Mouse (Mus musculus): ENCODE measurements around the gene Cacna1h. TPM values are rescaled to one million over a fixed set of nuclear protein-coding genes. Genes with fewer than 3 reads are reported as not detected.

The Cacna1h gene
- total RNA-seq, 2 experiments from 2014 or later, result 107 to 127 TPM

Other genes starting within 250 kb of the Cacna1h start
- 10 to 100 TPM; 20.3 to 22.6 TPM for gene BC003965, start 249.2 kb downstream of the Cacna1h start, total RNA-seq (2021)
- gene Unkl, start 245.4 kb downstream of the Cacna1h start, total RNA-seq (2021), result 10 to 100 TPM; 39.4 to 44.6 TPM
- 10 to 100 TPM; 67.3 to 72.2 TPM for gene Gnptg, start 193.7 kb downstream of the Cacna1h start, total RNA-seq (2021)
- 10 to 100 TPM; 23.5 to 25.5 TPM for gene Tsr3, start 193.6 kb downstream of the Cacna1h start, total RNA-seq (2021)
- 1 to 10 TPM; 6.2 to 7.7 TPM for gene Baiap3, start 177.4 kb downstream of the Cacna1h start, total RNA-seq (2021)
- gene Ube2i, start 159.2 kb downstream of the Cacna1h start, total RNA-seq (2021), result 100 to 1,000 TPM; 234 to 241 TPM
- gene Prss34, start 135.4 kb downstream of the Cacna1h start, total RNA-seq (2021), result not detected
- not detected for gene Prss28, start 125.1 kb downstream of the Cacna1h start, total RNA-seq (2021)
- not detected for gene Prss29, start 115.1 kb downstream of the Cacna1h start, total RNA-seq (2021)
- under 1 TPM in 1 of 2 experiments, not detected in 1; 0.56 TPM for gene Tpsab1, start 88.2 kb downstream of the Cacna1h start, total RNA-seq (2021)
- under 1 TPM in 1 of 2 experiments, not detected in 1; 0.96 TPM for gene Tpsb2, start 67.5 kb downstream of the Cacna1h start, total RNA-seq (2021)
- gene Tpsg1, start 64.5 kb downstream of the Cacna1h start, total RNA-seq (2021), result not detected
- 1 to 10 TPM; 1.2 to 2.8 TPM for gene Tekt4, start 20.8 kb upstream of the Cacna1h start, total RNA-seq (2021)
- under 1 TPM in 1 of 2 experiments, not detected in 1; 0.23 TPM for gene Sstr5, start 63.5 kb upstream of the Cacna1h start, total RNA-seq (2021)
- gene Sox8, start 136.9 kb upstream of the Cacna1h start, total RNA-seq (2021), result 10 to 100 TPM; 55.1 to 57.5 TPM
- 10 to 100 TPM; 28.3 to 28.8 TPM for gene Lmf1, start 145.3 kb upstream of the Cacna1h start, total RNA-seq (2021)

Data from layer of hippocampus, postnatal 36 days (tissue).